Mouse (Mus musculus) embryonic facial prominence, embryonic 10.5 days (tissue): ENCODE results near the gene Smpdl3a. TPM values are rescaled to one million over a fixed set of nuclear protein-coding genes. Genes with fewer than 3 reads are reported as not detected.

Source experiments
- DNase-seq: peaks from one replicate; pipeline ENCODE4 v3.0.0-alpha.2; 2017; ENCODE audit warnings: low spot score
- H3K27ac ChIP-seq: fragments of 300-500 bp; sonication (generic); replicated peaks from 2 replicates; pipeline ENCODE4 v1.5.1; 2016; ENCODE audit warnings: mild to moderate bottlenecking
- H3K27me3 ChIP-seq: fragments of 300-500 bp; sonication (generic); replicated peaks from 2 replicates; pipeline ENCODE4 v1.6.1; 2016; ENCODE audit warnings: low read depth, mild to moderate bottlenecking; ENCODE audit not compliant: poor library complexity, severe bottlenecking
- H3K36me3 ChIP-seq: fragments of 300-500 bp; sonication (generic); replicated peaks from 2 replicates; pipeline ENCODE4 v1.6.1; 2016; ENCODE audit warnings: mild to moderate bottlenecking, moderate library complexity
- H3K4me1 ChIP-seq: fragments of 300-500 bp; sonication (generic); 2 replicates; pipeline ENCODE4 v1.6.1; 2016
- H3K4me3 ChIP-seq: fragments of 300-500 bp; sonication (generic); 2 replicates; pipeline ENCODE4 v1.5.1; 2016; ENCODE audit warnings: mild to moderate bottlenecking, moderate library complexity
- H3K9me3 ChIP-seq: fragments of 300-500 bp; sonication (generic); 2 replicates; pipeline ENCODE4 v1.6.1; 2016; ENCODE audit warnings: mild to moderate bottlenecking
- WGBS: fragments of 180-500 bp; shearing (Covaris S2); methylation state at CpG from one replicate; pipeline ENCODE4 v1.1.7; 2016; 5-methylcytosine and 5-hydroxymethylcytosine counted together
- polyA plus RNA-seq: library from polyadenylated mRNA; unstranded; fragments of >200 nt; fragmentation: Nextera tagmentation; extraction: Ambion mirVana; gene quantifications from 2 replicates; pipeline ENCODE4 v1.2.1, GENCODE M21; 2016

Gene Smpdl3a
- 5.3 and 5.5 TPM in 2 replicates for polyA plus RNA-seq

DNA sequence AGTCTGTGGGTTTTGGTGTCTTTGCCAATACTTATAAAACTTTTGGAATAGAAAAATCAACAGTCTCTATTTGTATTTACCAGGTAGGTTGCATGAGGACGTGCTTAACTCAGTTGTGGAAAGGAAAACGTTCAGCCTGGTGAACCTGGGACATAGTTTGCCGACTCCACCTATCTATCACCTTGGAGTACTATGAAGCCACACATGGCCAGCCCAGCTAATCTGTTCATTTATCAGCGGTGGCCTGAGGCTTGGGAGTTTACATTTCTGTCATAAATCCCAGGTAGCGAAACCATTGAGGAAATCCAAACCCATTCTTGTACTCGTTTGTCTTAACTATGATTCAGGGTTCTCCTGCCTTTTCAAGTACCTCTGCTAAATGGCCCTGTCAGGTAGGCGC lies at the start of gene Smpdl3a:
Gene Smpdl3a (plus strand): TSS at position 318 of the 400 bp plus-strand sequence.
- DNase-seq = no peak
- H3K27ac ChIP-seq = peak within 1 kb of the TSS; percentile 85

DNA sequence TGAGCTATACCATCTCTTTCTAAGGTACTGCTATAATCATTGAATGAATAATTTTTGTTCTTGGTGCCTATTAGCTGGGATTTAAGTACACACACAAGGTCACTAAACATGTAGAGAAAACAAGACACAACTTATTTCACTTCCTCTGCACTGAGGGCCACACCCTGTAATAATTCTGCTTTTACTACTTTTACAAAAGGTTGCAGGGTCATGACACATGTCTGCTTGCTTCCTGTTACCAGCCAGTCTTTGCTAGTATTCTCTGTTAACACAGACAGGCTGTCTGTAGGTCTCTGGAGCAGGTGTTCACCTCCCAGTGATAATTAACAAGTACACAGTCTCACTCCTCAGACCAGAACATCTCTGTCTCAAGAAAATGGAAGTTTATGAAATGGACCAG lies 48.7 kb upstream of the Smpdl3a start:
- Histone ChIP-seq H3K4me1 (no peaks in the 10 kb centered on the region), H3K27me3 (no peaks in the 10 kb centered on the region; the same call in 1 of the 2 replicates), H3K9me3 (no peaks in the 10 kb centered on the region), H3K27ac (no peak overlapping the region), H3K36me3 (no peaks in the 10 kb centered on the region), H3K4me3 (no peak overlapping the region)
- no peak for DNase-seq

More for the DNA sequence above, at the start of gene Smpdl3a:
- Histone ChIP-seq H3K36me3 (peaks cover 4% of the 10 kb centered on the region; the same call in 1 of the 2 replicates), H3K4me1 (peaks cover 21% of the 10 kb centered on the region), H3K27me3 (0 out of 2 replicates have a peak, but pooled peaks cover 4% of the 10 kb centered on the region), H3K9me3 (peaks cover 6% of the 10 kb centered on the region; the same call in 1 of the 2 replicates), H3K4me3 (peak within 1 kb of the TSS; percentile 70)
- WGBS = 78% methylated on average over 7 of the region's 7 CpGs

DNA sequence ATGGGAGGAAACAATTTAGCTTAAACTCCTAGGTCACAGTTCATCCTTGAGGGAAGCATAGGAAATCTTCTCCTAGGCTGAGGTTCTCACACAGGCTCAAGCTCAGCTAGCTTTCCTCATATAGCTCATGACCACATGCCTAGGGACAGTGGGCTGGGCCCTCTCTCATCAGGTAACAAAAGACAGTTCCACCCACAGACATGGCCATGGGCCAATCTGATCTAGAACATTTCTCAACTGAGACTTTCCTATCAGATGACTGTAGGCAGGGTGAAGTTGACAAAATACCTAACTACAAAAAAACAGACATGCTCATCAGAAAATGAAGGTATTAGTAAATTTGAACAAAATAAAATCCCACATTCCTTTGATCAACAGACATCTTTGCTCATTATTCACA lies 47.0 kb upstream of the Smpdl3a start:
- DNase-seq = no peak
- no peaks in the 10 kb centered on the region for H3K4me1 ChIP-seq
- H3K36me3 ChIP-seq = no peaks in the 10 kb centered on the region
- H3K27me3 ChIP-seq = no peaks in the 10 kb centered on the region
- H3K4me3 ChIP-seq = no peak overlapping the region
- no peaks in the 10 kb centered on the region for H3K9me3 ChIP-seq
- no peak overlapping the region for H3K27ac ChIP-seq

DNA sequence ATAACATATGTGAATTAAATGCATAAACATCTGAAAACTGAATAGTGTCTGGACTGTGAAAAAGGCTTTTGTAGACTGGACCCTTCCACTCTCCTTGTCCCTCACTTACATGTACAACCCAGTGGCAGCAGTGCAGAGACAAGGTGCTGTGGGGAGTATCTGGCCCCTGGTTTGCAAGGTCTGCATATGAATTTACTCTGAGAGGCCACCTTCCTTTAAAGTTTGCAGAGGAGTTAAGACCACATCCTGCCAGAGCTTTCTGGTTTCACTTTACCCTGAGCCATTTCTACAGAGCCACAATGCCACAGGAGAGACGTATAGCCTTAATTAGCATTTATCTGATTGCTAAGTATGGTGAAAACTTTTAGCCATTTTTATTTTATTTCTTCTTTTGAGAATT lies 40.8 kb upstream of the Smpdl3a start:
- Histone ChIP-seq H3K27me3 (no peaks in the 10 kb centered on the region), H3K27ac (no peak overlapping the region), H3K36me3 (no peaks in the 10 kb centered on the region), H3K4me1 (no peaks in the 10 kb centered on the region), H3K9me3 (no peaks in the 10 kb centered on the region), H3K4me3 (no peak overlapping the region)
- no peak for DNase-seq
- WGBS = 82% methylated on average over 1 of the region's 1 CpGs

DNA sequence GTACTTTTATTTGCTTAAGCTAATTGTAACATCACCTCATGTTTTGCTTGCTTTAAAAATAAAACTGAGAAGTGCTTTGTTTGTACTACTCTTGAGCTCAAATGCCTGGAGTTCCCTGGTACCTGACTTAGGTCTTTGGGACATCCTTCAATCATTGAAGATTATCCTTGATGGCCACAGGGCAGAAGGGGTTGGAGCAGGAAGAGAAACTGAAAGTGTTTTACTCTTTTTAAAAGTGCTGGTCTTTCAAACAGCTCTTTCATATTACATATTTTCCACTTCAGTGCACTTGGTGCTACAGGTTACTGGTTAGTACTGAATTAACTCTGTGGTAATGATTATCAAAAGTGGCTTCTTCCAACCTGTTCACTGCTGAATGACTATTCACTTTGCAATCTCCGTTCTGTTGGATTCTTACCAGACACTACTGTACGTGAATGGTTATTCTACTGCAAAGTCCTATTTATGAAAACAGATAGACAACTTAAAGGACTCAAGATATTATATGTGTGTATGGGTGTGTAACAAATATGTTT lies 38.9 kb upstream of the Smpdl3a start:
- Histone ChIP-seq H3K4me3 (no peak overlapping the region), H3K27me3 (no peaks in the 10 kb centered on the region), H3K4me1 (no peaks in the 10 kb centered on the region), H3K27ac (no peak overlapping the region), H3K9me3 (no peaks in the 10 kb centered on the region), H3K36me3 (no peaks in the 10 kb centered on the region)
- DNase-seq = no peak
- whole genome bisulfite sequencing = 87% methylated on average over 2 of the region's 2 CpGs

DNA sequence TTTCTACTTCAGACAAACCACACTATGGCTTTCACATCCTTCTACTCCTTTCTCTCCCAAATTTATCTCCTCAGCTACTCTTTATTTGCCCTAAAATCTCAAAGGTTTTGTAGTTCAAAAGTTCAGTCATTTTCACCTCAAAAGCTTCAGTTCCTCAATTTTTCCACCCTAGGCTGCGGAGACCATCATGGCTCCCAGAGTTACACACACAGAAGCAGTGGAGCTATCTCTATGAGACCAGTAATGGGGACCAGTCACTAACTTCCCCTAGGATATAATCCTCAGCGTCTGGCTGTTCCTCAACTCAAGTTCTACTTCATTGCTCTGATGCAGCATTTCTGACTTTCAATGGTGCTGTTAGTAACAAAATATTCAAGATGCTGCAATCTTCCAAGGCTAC lies 35.1 kb upstream of the Smpdl3a start:
- H3K36me3 ChIP-seq = no peaks in the 10 kb centered on the region
- H3K9me3 ChIP-seq = no peaks in the 10 kb centered on the region
- H3K27ac ChIP-seq = no peak overlapping the region
- DNase-seq = no peak
- H3K27me3 ChIP-seq = no peaks in the 10 kb centered on the region
- no peak overlapping the region for H3K4me3 ChIP-seq
- H3K4me1 ChIP-seq = no peaks in the 10 kb centered on the region
- 92% methylated on average over 2 of the region's 2 CpGs for WGBS

DNA sequence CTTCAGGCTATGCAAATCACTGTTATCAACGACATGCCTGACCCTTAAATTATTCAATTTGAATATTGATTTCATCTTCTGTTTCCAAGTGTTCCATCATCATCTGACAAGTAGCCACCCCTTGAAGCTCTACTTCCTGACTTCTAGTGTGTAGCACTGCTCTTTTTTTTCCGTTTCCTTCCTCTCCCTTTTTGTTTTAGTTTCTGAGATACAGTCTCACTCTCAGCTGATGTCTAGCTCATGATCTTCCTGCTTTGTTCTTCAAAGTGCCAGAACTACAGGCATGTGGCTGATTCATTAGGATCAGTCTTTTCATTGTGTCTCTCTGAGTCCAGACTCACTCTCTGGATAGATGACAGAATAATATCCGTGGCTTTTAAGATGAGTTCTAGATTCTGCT lies 33.4 kb upstream of the Smpdl3a start:
- no peak overlapping the region for H3K27ac ChIP-seq
- no peak for DNase-seq
- H3K4me3 ChIP-seq = no peak overlapping the region
- WGBS = 74% methylated on average over 3 of the region's 3 CpGs
- H3K27me3 ChIP-seq = no peaks in the 10 kb centered on the region
- H3K36me3 ChIP-seq = no peaks in the 10 kb centered on the region
- no peaks in the 10 kb centered on the region for H3K4me1 ChIP-seq
- no peaks in the 10 kb centered on the region for H3K9me3 ChIP-seq

DNA sequence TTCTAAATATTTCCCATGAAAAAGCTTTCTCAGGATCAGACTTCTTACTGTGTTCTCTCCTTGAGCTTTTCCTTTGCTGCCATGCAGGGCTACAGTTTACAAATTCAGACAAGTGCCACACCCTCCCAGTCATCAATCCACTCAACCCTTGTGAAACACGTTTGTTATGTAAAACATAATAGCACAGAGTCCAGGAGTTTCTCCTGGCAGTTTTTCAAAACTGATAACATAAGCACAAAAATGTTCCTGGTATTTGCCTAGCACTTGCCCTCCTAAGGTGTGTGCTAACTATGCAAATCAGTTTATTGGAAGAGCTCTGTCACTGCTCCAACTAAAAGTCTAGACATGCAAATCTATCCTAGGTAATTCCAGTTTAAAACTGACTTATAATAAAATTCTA lies 31.1 kb upstream of the Smpdl3a start:
- Histone ChIP-seq H3K4me1 (no peaks in the 10 kb centered on the region), H3K9me3 (no peaks in the 10 kb centered on the region), H3K4me3 (no peak overlapping the region), H3K27me3 (no peaks in the 10 kb centered on the region), H3K27ac (no peak overlapping the region), H3K36me3 (no peaks in the 10 kb centered on the region)
- 64% methylated on average over 1 of the region's 1 CpGs for WGBS
- DNase-seq = no peak

DNA sequence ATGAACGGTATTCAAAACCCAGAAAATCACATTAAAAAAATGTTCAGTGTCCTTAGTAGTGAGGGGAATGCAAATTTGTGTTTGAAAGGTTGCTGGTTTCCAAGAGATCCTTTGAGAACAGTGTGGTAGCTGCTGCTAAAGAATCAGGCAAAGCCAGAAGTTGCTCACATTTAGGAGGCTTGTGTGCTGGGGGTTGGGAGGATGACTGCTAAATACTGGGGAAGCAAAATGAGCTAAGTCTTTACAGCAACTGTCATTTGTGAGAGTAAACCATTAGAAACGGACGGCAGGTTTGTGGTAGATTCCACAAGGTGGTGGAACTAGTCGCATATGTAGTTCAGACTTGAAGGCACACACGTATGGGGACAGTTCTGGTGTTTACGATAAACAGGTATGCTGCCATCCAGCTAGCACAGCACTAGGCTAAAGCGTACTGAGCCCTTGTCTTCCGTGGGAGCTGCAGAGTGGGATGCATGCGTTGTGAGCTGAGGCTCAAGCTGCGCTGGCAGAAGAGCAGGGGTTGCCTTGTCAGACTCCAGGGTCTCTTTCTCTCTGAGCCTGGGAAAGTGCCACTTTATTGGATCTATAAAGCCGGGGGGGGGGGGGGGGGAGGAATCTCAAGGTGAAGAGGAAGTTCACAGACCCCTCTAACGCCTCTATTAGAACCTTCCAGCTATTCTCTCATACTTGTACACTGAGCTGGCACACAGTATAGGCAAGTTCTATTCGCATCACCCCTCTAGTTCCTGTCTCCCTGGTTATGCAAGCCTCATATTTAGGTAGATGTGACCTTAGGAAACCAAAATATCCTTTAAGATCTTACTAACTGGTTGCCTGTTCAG lies 10.6 kb upstream of the Smpdl3a start:
- 42% methylated on average over 13 of the region's 13 CpGs for WGBS
- Histone ChIP-seq H3K27me3 (peaks cover 7% of the 10 kb centered on the region; the same call in 1 of the 2 replicates), H3K9me3 (no peaks in the 10 kb centered on the region), H3K27ac (peak overlapping the region; percentile 73), H3K4me1 (peaks cover 21% of the 10 kb centered on the region), H3K4me3 (peak overlapping the region; percentile 8; the same call in 1 of the 2 replicates), H3K36me3 (no peaks in the 10 kb centered on the region)
- no peak for DNase-seq

DNA sequence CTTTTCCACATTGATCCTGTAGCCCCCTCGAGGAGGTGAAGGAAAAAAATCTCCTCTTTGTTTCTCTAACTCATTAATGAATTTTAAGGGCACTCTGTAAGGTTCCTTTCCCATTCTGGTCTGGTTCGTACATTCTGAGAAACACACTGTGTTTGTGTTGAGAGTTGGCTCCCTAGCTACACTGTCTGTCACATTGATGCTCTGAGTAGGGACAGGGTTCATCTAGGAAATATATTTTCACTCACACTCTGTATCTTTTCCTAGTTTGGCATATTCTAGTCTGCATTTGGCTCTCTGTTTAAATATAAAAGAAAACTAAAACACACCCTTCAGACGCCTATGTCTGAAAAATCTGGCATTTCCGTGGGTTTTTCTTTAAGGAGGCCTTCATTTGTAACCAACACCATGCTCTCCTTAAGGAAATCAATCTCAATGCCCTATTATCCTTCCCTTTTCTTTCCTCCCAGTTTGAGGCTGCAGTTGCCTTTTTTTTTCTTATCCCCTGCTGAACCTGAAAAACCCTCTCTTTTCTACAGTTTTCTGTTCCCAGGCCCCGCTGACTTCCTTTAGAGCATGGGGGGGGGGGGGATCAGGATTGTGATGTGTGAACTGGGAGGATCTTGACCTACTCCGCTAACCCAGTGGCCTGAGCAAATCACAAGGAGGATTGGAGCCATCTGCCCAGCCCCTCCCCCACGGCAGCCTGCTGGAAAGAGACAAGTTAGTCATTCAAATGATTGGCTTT lies 9.8 kb upstream of the Smpdl3a start:
- H3K4me1 ChIP-seq = peaks cover 21% of the 10 kb centered on the region

DNA sequence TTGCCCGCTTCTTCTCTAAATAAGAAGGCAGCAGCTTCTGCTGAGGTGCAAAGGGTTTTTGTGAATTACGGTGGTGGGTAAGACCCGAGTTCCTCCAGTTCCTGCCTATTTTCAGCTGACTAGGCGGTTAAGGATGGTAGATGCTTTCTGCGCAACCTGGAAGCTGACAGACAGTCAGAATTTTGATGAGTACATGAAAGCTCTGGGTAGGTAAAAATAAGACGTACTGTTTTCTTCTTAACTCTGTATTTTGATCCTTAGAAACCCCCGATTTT lies 9.3 kb upstream of the Smpdl3a start, which contains the start of gene Fabp7:
Gene Fabp7 (plus strand): TSS at position 6 of the 275 bp plus-strand sequence.
- Histone ChIP-seq H3K9me3 (no peaks in the 10 kb centered on the region), H3K36me3 (no peaks in the 10 kb centered on the region), H3K27me3 (peaks cover 7% of the 10 kb centered on the region; the same call in 1 of the 2 replicates), H3K4me3 (peak within 1 kb of the TSS; percentile 48), H3K4me1 (peaks cover 21% of the 10 kb centered on the region), H3K27ac (peak within 1 kb of the TSS; percentile 73)
- DNase-seq = no peak
- WGBS = 20% methylated on average over 7 of the region's 7 CpGs

More for the DNA sequence above, 9.8 kb upstream of the Smpdl3a start:
- Histone ChIP-seq H3K36me3 (no peaks in the 10 kb centered on the region), H3K27me3 (peaks cover 7% of the 10 kb centered on the region; the same call in 1 of the 2 replicates), H3K27ac (peak overlapping the region; percentile 73), H3K9me3 (no peaks in the 10 kb centered on the region), H3K4me3 (peak overlapping the region; percentile 48)
- WGBS = 9% methylated on average over 7 of the region's 7 CpGs
- DNase-seq = peak; percentile 80

DNA sequence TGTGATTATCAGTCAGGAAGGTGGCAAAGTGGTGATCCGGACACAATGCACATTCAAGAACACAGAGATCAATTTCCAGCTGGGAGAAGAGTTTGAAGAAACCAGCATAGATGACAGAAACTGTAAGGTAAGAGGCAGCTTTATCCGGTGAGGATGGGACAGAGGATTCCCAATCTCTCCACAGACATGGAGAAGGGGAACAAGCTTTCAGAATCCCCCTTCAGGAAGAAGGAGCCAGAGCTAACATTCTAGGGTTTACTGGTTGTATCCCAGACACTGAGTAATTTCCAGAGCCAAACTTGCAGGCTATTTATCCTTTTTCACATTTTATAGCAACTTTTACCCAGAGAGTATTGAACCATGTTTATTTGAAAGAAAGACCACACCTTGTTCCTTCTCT lies 8.6 kb upstream of the Smpdl3a start:
- no peak for DNase-seq
- Histone ChIP-seq H3K9me3 (no peaks in the 10 kb centered on the region), H3K27me3 (peaks cover 7% of the 10 kb centered on the region; the same call in 1 of the 2 replicates), H3K4me3 (peak overlapping the region; percentile 48), H3K27ac (peak overlapping the region; percentile 73), H3K36me3 (no peaks in the 10 kb centered on the region), H3K4me1 (peaks cover 21% of the 10 kb centered on the region)
- 60% methylated on average over 2 of the region's 2 CpGs for WGBS
